Mouse (Mus musculus) hindbrain, embryonic 16.5 days (tissue): ENCODE data around the gene Fam221a. TPM values are rescaled to one million over a fixed set of nuclear protein-coding genes. Genes with fewer than 3 reads are reported as not detected.
"Not testable (repeated sequence)": the region's sequence is repeated elsewhere in the genome, so short reads cannot be mapped to it uniquely, and the experiment has no call there.

Experiments used
- ATAC-seq: fragments of 200-750 bp; cut with Nextera tagmentation; 2 replicates; pipeline ENCODE4 v1.8.0; 2017; ENCODE audit warnings: moderate TSS enrichment, moderate library complexity
- H3K27ac ChIP-seq: fragments of 300-500 bp; sonication (generic); 2 replicates; pipeline ENCODE4 v1.5.1; 2014; ENCODE audit warnings: low read depth, mild to moderate bottlenecking, control low read depth, low read length, moderate library complexity
- H3K27me3 ChIP-seq: fragments of 300-500 bp; sonication (generic); replicated peaks from 2 replicates; pipeline ENCODE4 v1.6.1; 2014; ENCODE audit warnings: low read length; ENCODE audit not compliant: control insufficient read depth, insufficient read depth
- H3K36me3 ChIP-seq: fragments of 300-500 bp; sonication (generic); 2 replicates; pipeline ENCODE4 v1.6.1; 2014; ENCODE audit warnings: mild to moderate bottlenecking, low read length, moderate library complexity, mixed read lengths; ENCODE audit not compliant: control insufficient read depth, insufficient read depth
- H3K4me1 ChIP-seq: fragments of 300-500 bp; sonication (generic); 2 replicates; pipeline ENCODE4 v1.6.1; 2014; ENCODE audit warnings: low read depth, low read length; ENCODE audit not compliant: control insufficient read depth, insufficient read depth
- H3K4me2 ChIP-seq: fragments of 300-500 bp; sonication (generic); 2 replicates; pipeline ENCODE4 v1.6.1; 2014; ENCODE audit warnings: mild to moderate bottlenecking, low read length, control low read depth, moderate library complexity
- H3K4me3 ChIP-seq: fragments of 300-500 bp; sonication (generic); 2 replicates; pipeline ENCODE4 v1.5.1; 2014; ENCODE audit warnings: mild to moderate bottlenecking, low read length, control low read depth, moderate library complexity
- H3K9ac ChIP-seq: fragments of 300-500 bp; sonication (generic); 2 replicates; pipeline ENCODE4 v1.6.1; 2014; ENCODE audit warnings: low read depth, mild to moderate bottlenecking, control low read depth, low read length, moderate library complexity
- H3K9me3 ChIP-seq: fragments of 300-500 bp; sonication (generic); 2 replicates; pipeline ENCODE4 v1.6.1; 2014; ENCODE audit warnings: mild to moderate bottlenecking, low read length, moderate library complexity; ENCODE audit not compliant: control insufficient read depth
- WGBS: fragments of 180-500 bp; shearing (Covaris S2); extraction: QIAGEN DNeasy Blood & Tissue Kit; methylation state at CpG from one replicate; pipeline ENCODE4 v1.1.7; 2014; 5-methylcytosine and 5-hydroxymethylcytosine counted together
- polyA plus RNA-seq: library from polyadenylated mRNA; unstranded; fragments of >200 nt; fragmentation: Nextera tagmentation; extraction: Ambion mirVana; gene quantifications from 2 replicates; pipeline ENCODE4 v1.2.1, GENCODE M21; 2015

Fam221a gene
- polyA plus RNA-seq, 1 experiment from 2014 or later = 5.4 TPM

GRCm38 (mm10) chr6:49412967-49413366, 45.4 kb downstream of the Fam221a start:
- H3K4me2 ChIP-seq, H3K4me3 ChIP-seq, H3K27ac ChIP-seq, H3K4me1 ChIP-seq, H3K36me3 ChIP-seq, H3K9me3 ChIP-seq, H3K27me3 ChIP-seq, H3K9ac ChIP-seq, ATAC-seq: not testable (repeated sequence)
- 63% methylated on average over 2 of the region's 2 CpGs for WGBS

GRCm38 (mm10) chr6:49415971-49416370, 48.4 kb downstream of the Fam221a start:
- Histone ChIP-seq H3K27me3 (no peaks in the 10 kb centered on the region), H3K9me3 (no peaks in the 10 kb centered on the region), H3K4me2 (no peak overlapping the region), H3K36me3 (no peaks in the 10 kb centered on the region), H3K4me1 (no peaks in the 10 kb centered on the region), H3K27ac (no peak overlapping the region), H3K9ac (no peak overlapping the region), H3K4me3 (no peak overlapping the region)
- ATAC-seq = no peak
- WGBS = 85% methylated on average over 1 of the region's 1 CpGs

GRCm38 (mm10) chr6:49437306-49437705, 69.8 kb downstream of the Fam221a start:
- no peak overlapping the region for H3K4me3 ChIP-seq
- no peaks in the 10 kb centered on the region for H3K27me3 ChIP-seq
- H3K9me3 ChIP-seq = no peaks in the 10 kb centered on the region
- no peak for ATAC-seq
- H3K27ac ChIP-seq = no peak overlapping the region
- 73% methylated on average over 1 of the region's 1 CpGs for WGBS
- H3K4me2 ChIP-seq = no peak overlapping the region
- H3K4me1 ChIP-seq = no peaks in the 10 kb centered on the region
- no peaks in the 10 kb centered on the region for H3K36me3 ChIP-seq
- H3K9ac ChIP-seq = no peak overlapping the region

Other genes with a start within 250 kb of the Fam221a start
- gene Igf2bp3, start 152.8 kb upstream of the Fam221a start, polyA plus RNA-seq = 15.5 and 19.2 TPM in 2 replicates
- 97.0 and 97.9 TPM in 2 replicates for gene Tra2a, start 103.7 kb upstream of the Fam221a start, polyA plus RNA-seq
- gene Ccdc126, start 48.5 kb upstream of the Fam221a start, polyA plus RNA-seq = 9.4 and 10.7 TPM in 2 replicates
- gene Stk31, start 27.9 kb downstream of the Fam221a start, polyA plus RNA-seq = 0.21 TPM in 1 of 2 replicates, not detected in the other